Mouse (Mus musculus) erythroblast, adult 5-6 weeks (primary cell): ENCODE measurements around the gene Tgfbr3. TPM values are rescaled to one million over a fixed set of nuclear protein-coding genes. Genes with fewer than 3 reads are reported as not detected.

Source experiments
- ATAC-seq: replicated peaks from 2 replicates; pipeline ENCODE4 v1.8.0; 2016; ENCODE audit warnings: moderate number of reproducible peaks, mild to moderate bottlenecking, moderate TSS enrichment, inconsistent platforms; ENCODE audit not compliant: poor library complexity, low FRiP score, severe bottlenecking
- total RNA-seq, 2 experiments: library from RNA; stranded (forward) in 1 of 2; stranded (reverse) in 1 of 2; fragments of 150-400 nt in 1 of 2; fragments of 200-764, 138-1000 nt in 1 of 2; gene quantifications; 2 replicates each; pipeline versions ENCODE4 v1.2.3 to v1.2.4; 2015 to 2017; ENCODE audit warnings: low replicate concordance in 2 of 2

The Tgfbr3 gene
- total RNA-seq, 2 experiments from 2014 or later, result 1.5 to 2.6 TPM

GRCm38 (mm10) chr5:107181820-107182219 is 107.6 kb downstream of the Tgfbr3 start:
- no peak for ATAC-seq

GRCm38 (mm10) chr5:107179194-107179593 is 110.2 kb downstream of the Tgfbr3 start:
- ATAC-seq, result no peak

- no peak for ATAC-seq
Observed at GRCm38 (mm10) chr5:107177791-107178190, 111.6 kb downstream of the Tgfbr3 start.

- no peak for ATAC-seq
Observed at GRCm38 (mm10) chr5:107177248-107177647, 112.2 kb downstream of the Tgfbr3 start.

- no peak for ATAC-seq
Observed at GRCm38 (mm10) chr5:107176796-107177195, 112.6 kb downstream of the Tgfbr3 start.

GRCm38 (mm10) chr5:107176196-107176595 is 113.2 kb downstream of the Tgfbr3 start:
- no peak for ATAC-seq

- ATAC-seq, result no peak
Observed at GRCm38 (mm10) chr5:107174188-107174587, 115.2 kb downstream of the Tgfbr3 start.

GRCm38 (mm10) chr5:107173483-107173882 is 115.9 kb downstream of the Tgfbr3 start:
- ATAC-seq, result no peak

GRCm38 (mm10) chr5:107171861-107172260 is 117.6 kb downstream of the Tgfbr3 start:
- no peak for ATAC-seq

GRCm38 (mm10) chr5:107169796-107170195 is 119.6 kb downstream of the Tgfbr3 start:
- ATAC-seq, result no peak

GRCm38 (mm10) chr5:107167872-107168300 is 121.5 kb downstream of the Tgfbr3 start:
- no peak for ATAC-seq

- no peak for ATAC-seq
Observed at GRCm38 (mm10) chr5:107167373-107167772, 122.1 kb downstream of the Tgfbr3 start.

- ATAC-seq, result no peak
Observed at GRCm38 (mm10) chr5:107166659-107167370, 122.6 kb downstream of the Tgfbr3 start.

GRCm38 (mm10) chr5:107165734-107166133 is 123.7 kb downstream of the Tgfbr3 start:
- ATAC-seq, result no peak

GRCm38 (mm10) chr5:107165271-107165670 is 124.2 kb downstream of the Tgfbr3 start:
- no peak for ATAC-seq

GRCm38 (mm10) chr5:107164856-107165255 is 124.6 kb downstream of the Tgfbr3 start:
- ATAC-seq, result no peak

GRCm38 (mm10) chr5:107164146-107164545 is 125.3 kb downstream of the Tgfbr3 start:
- ATAC-seq, result no peak

GRCm38 (mm10) chr5:107163336-107163735 is 126.1 kb downstream of the Tgfbr3 start:
- no peak for ATAC-seq

- ATAC-seq, result no peak
Observed at GRCm38 (mm10) chr5:107162812-107163211, 126.6 kb downstream of the Tgfbr3 start.

GRCm38 (mm10) chr5:107162319-107162718 is 127.1 kb downstream of the Tgfbr3 start:
- ATAC-seq, result no peak

- ATAC-seq, result no peak
Observed at GRCm38 (mm10) chr5:107159914-107160890, 129.2 kb downstream of the Tgfbr3 start.
